Mouse (Mus musculus): ENCODE measurements at regions not wholly inside any gene's neighbourhood (a gene's known extent, or its start where the extent isn't known, plus 50 kb on each side); places are given as distances from the start of the nearest gene placed in this dataset.

DNA sequence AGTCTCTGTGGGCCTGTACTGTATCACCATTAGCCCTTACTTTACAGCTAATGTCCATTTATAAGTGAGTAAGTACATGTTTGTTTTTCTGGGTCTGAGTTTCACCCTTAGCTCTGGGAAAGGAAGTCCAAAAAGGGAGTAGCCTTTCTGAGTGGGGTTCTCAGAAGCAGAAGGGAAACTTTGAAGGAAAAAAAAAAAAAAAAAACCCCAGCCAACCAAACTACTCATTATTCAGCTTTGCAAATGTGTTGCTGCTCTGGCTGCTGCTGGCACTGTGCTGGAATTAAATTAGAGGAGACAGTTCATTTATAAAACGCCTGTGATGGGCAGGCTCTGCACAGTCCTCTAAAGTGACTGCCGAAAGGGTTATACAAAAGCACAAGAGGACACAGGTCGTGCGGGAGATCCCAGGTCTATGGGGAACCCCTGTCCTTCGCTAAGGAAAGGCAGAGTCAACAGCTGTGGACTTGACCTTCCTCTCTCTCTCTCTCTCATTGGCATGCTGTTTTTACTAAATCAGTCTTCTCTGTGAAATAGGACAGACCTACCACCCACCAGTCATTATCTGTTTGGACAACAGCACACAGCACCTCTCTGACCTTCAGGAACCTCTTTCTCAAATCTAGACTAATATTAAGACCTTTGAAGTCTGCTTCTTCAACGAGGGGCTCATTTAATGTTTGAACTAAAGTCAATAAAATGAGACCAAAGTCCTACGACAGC lies 165.4 kb downstream of the Cd47 start:
- no peak for DNase-seq (ENCODE audit: extremely low read depth, low read depth, low spot score)

GRCm38 (mm10) chr16:49966251-49966588 lies 165.9 kb downstream of the Cd47 start:
- DNase-seq (ENCODE audit: extremely low read depth, low read depth, low spot score) = no peak

GRCm38 (mm10) chr16:49967110-49967509 lies 166.8 kb downstream of the Cd47 start:
- DNase-seq (ENCODE audit: extremely low read depth, low read depth, low spot score) = no peak

- no peak for DNase-seq (ENCODE audit: extremely low read depth, low read depth, low spot score)
Measured at GRCm38 (mm10) chr16:49968291-49968870, 168.0 kb downstream of the Cd47 start.

DNA sequence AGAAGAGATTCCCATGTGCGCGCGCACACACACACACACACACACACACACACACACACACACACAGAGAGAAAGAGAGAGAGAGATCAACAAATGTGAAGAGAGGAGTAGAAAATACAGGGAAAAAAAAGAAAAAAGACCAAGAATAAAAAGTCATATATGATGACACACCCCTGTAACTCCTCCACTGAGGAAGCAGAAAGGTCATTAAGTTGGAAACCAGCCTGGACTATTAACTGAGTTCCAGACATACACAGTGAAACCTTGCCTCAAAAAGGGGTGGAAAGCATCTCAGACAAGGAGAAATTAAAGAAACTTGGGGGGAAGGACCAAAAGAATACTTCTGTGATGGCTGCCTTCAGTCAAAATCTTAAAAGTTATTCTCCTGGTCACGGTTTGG lies 168.7 kb downstream of the Cd47 start:
- DNase-seq (ENCODE audit: extremely low read depth, low read depth, low spot score) = no peak

- DNase-seq (ENCODE audit: extremely low read depth, low read depth, low spot score) = no peak
Measured at GRCm38 (mm10) chr16:49969693-49970296, 169.5 kb downstream of the Cd47 start.

GRCm38 (mm10) chr16:49970297-49970804 lies 170.0 kb downstream of the Cd47 start:
- DNase-seq (ENCODE audit: extremely low read depth, low read depth, low spot score) = no peak

- no peak for DNase-seq (ENCODE audit: extremely low read depth, low read depth, low spot score)
Measured at GRCm38 (mm10) chr16:49971141-49971555, 170.8 kb downstream of the Cd47 start.

DNA sequence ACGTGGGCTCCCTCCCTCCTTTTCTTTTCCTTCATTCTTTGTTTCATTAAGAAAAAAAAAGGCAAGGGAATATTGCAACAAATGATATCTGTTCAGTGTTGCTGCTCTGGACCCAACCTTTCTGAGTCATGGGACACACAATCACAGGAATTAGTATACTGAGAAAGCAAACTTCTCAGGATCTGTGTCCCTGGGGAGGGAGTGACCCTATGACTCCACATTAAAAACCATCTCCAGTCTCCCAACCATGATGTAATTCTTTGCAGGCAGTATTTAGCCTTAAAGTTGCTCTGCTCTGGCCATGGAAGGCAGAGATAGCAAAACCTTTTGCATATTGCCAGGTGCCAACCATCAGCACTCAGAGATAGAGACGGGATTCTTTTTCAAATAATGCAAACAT lies 176.9 kb downstream of the Cd47 start:
- DNase-seq (ENCODE audit: extremely low read depth, low read depth, low spot score) = no peak

GRCm38 (mm10) chr16:49979426-49979940 lies 179.2 kb downstream of the Cd47 start:
- no peak for DNase-seq (ENCODE audit: extremely low read depth, low read depth, low spot score)

DNA sequence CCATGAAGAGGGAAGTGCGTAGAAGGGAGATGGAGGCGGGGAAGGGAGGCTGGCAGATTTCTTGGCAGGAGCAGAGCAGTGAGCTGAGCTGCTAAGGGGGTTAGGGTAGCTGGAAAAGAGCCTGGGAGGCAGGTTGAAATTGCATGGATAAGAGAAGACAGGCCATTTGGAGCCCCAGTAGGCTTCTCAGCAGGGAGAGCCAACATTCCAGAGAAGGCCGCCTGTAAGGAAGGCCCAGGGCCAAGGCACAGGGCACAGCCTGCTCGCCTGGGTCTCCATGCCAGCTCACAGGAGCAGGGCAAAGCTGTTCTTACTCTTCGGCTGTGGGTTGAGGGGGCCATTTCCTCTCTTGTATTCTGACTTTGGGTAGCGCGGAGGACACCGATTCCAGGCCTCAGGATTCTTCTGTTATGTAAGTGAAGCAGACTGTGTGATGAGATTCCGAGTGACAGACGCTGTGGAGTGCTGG lies 179.9 kb downstream of the Cd47 start:
- DNase-seq (ENCODE audit: extremely low read depth, low read depth, low spot score) = no peak

DNA sequence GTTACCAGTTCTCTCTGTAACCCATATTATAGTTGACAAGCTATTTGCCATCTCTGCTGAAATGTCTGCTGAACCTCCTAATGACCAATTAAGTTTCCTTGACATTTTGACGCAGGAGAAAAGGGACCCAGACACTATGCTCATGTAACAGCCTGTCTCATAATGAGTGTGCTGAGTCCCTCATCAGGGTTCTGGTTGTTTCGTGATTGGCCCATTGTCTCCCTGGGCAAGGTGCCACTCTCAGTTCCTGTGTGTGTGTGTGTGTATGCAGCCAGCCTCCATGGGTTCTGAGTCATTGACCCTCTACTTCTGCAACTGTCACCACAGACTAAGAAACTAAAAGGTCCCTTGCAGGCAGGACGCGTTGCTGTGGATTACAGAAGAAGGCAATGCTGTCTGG lies 181.8 kb downstream of the Cd47 start:
- DNase-seq (ENCODE audit: extremely low read depth, low read depth, low spot score) = no peak

GRCm38 (mm10) chr16:49985082-49986076 lies 185.0 kb downstream of the Cd47 start:
- no peak for DNase-seq (ENCODE audit: extremely low read depth, low read depth, low spot score)

DNA sequence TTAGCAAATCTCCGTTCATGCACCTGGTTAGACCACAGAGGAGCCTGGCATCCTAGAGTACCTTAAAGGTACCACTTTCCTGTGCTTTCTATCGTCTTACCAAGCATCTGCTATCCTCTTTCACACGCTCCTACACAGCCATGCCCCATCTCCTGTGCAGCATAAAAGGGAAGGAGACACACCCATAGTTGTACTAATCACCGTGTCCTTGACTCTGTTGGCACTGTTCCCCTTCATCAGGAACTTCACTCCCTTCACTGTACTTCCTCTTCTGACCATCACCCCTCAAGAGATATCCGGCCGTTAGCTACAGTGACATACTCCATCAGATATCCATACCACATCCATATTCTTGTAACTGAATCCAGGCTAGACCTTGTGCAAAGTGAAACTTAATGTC lies 186.6 kb downstream of the Cd47 start:
- no peak for DNase-seq (ENCODE audit: extremely low read depth, low read depth, low spot score)

- no peak for DNase-seq (ENCODE audit: extremely low read depth, low read depth, low spot score)
Measured at GRCm38 (mm10) chr16:49995822-49996221, 195.5 kb downstream of the Cd47 start.

GRCm38 (mm10) chr16:49996593-49996992 lies 196.3 kb downstream of the Cd47 start:
- no peak for DNase-seq (ENCODE audit: extremely low read depth, low read depth, low spot score)

- DNase-seq (ENCODE audit: extremely low read depth, low read depth, low spot score) = no peak
Measured at GRCm38 (mm10) chr16:49997040-49997439, 196.7 kb downstream of the Cd47 start.

- no peak for DNase-seq (ENCODE audit: extremely low read depth, low read depth, low spot score)
Measured at GRCm38 (mm10) chr16:50000805-50001204, 200.5 kb downstream of the Cd47 start.

DNA sequence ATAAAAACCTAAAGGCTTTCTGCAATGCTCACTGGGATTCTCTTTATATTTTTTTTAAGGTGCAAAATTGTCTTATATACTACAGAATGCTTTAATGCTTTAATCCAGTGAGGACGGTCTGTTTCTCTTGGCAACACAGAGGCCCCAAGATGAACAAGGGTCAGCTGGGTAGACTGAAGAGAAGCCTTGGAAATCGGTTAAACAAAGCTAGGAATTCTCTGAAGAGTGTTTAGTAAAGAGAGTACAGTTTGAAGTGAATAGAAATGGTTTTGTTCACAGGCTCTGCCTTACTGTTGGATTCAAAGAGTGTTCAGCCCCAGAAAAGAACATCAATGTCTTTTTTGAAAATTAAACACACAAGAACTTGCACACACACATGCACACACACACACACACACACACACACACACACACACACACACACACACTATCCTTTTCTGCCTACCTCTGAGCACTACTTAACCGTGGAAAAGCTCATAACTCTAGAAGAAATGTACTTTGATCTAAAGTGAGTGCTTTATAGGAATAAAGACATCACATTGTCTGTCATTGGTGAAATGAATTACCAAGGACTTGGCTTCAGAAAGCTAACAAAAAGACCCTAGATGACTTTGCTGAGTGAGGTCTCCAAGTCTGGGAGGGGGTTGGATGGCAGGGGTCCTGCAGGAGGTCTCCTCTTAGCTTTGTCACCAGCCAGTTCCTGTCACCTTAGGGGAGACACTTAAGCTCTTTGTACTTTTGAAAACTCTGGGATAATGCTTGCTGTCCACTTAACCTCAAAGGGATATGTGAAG lies 201.5 kb downstream of the Cd47 start:
- no peak for DNase-seq (ENCODE audit: extremely low read depth, low read depth, low spot score)

DNA sequence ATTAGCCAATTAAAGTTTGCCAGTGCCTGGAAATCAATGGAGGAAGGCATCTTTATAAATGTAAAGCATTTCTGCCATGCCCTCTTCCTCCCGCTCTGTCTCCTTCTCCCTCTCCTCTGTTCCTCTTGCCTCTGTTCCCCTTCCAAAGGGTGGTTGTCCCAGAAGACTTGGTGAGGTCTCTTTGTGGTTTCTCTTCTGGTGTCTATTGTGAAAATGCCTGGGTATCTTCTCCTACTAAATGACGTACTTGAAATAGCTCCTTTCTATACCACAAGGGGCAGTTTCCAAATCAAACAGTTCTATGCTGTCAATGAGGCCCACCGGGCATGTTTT lies 202.1 kb downstream of the Cd47 start:
- DNase-seq (ENCODE audit: extremely low read depth, low read depth, low spot score) = no peak
